Mouse (Mus musculus) colon, adult 2 months (tissue): ENCODE data around the gene Endog. TPM values are rescaled to one million over a fixed set of nuclear protein-coding genes. Genes with fewer than 3 reads are reported as not detected.

Experiments used
- polyA plus RNA-seq: library from polyadenylated mRNA; depleted of rRNA; stranded (reverse); fragments of >200 nt; gene quantifications from 2 replicates; pipeline ENCODE4 v1.2.3, GENCODE M21; 2012; rRNA removed

Gene Endog
- polyA plus RNA-seq, result 83.8 and 112 TPM in 2 replicates

DNA sequence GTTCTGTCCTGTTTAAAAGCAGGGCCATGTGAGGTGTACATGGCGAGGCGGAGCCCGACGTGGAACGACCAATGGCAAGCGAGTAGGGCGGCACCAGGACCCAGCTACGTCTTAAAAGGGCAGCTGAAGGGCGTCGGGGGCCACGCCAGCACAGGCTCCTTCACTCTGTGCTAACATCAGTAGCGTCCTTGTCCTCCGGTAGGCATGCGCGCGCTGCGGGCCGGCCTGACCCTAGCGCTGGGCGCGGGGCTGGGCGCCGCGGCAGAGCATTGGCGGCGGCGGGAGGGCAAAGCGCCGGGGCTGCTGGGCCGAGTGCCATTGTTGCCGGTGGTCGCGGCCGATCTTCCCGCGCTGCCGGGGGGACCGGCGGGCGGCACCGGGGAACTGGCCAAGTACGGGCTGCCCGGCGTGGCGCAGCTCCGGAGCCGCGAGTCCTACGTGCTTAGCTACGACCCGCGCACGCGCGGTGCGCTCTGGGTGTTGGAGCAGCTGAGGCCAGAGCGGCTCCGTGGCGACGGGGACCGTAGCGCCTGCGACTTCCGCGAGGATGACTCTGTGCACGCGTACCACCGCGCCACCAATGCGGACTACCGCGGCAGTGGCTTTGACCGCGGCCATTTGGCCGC is at the start of gene Endog:
Gene Endog (plus strand): TSS at position 123 of the 626 bp plus-strand sequence.

DNA sequence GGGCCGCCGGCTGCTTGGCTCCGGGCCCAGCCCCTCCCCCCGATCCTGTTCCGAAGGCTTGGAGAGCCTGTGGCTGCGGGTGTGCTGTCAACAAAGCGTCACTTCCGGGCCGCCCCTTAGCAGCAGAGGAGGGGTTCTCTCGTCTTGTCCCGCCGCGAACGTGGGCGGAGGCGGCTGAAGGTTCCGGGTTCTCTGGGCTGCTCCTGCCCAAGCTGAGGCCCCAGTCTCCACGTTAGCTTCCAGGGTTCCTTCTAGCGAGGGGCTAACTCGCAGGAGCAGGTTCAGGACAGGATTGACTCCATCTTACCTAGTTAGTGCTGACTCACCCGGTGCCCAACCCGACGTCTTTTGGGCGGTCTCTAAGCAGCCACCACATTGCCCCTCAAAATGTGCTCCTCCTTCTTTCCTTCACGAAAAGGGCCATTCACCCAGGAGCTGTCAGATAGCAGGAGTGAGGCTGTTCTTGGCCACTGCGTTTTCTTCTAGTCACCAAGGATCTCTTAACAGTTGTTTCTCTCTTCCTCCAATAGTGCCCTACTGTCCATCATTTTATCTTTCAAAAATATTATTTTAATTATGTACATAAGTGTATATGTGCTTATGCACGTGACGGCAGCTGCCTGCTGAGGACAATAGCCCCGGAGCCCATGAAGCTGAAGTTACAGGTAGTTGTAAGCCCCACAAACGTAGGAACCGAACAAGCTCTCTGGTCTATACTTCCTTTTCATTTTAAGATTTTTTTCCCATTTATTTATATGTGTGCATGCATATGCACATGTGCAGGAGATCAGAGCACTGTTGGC is 46.6 kb upstream of the Endog start, which contains the start of gene Zer1:
Gene Zer1 (minus strand): TSS at position 114 of the 803 bp plus-strand sequence.

GRCm38 (mm10) chr2:30133613-30134377 is 37.5 kb upstream of the Endog start, which contains the start of gene Tbc1d13:
TSS of gene Tbc1d13 (plus strand) at chr2:30133746.

GRCm38 (mm10) chr2:30177700-30178675 is 6.7 kb downstream of the Endog start, which contains the start of gene Spout1:
TSS of gene Spout1 (minus strand) at chr2:30178459.

GRCm38 (mm10) chr2:30205629-30206357 is 34.5 kb downstream of the Endog start, which contains the start of gene Kyat1:
TSS of gene Kyat1 (minus strand) at chr2:30205847.

Other genes starting within 250 kb of the Endog start
- 8.3 and 9.2 TPM in 2 replicates for gene Gle1, start 236.1 kb upstream of the Endog start, polyA plus RNA-seq
- 160 and 186 TPM in 2 replicates for gene Sptan1, start 205.9 kb upstream of the Endog start, polyA plus RNA-seq
- 18.5 and 22.8 TPM in 2 replicates for gene Wdr34, start 122.6 kb upstream of the Endog start, polyA plus RNA-seq
- gene Set, start 114.1 kb upstream of the Endog start, polyA plus RNA-seq, result 46.7 and 50.3 TPM in 2 replicates
- gene Pkn3, start 93.8 kb upstream of the Endog start, polyA plus RNA-seq, result 14.7 and 16.2 TPM in 2 replicates
- gene Zdhhc12, start 77.8 kb upstream of the Endog start, polyA plus RNA-seq, result 85.4 and 112 TPM in 2 replicates
- gene Zer1, start 46.9 kb upstream of the Endog start, polyA plus RNA-seq, result 45.7 and 48.3 TPM in 2 replicates
- 75.8 and 91.2 TPM in 2 replicates for gene Tbc1d13, start 37.7 kb upstream of the Endog start, polyA plus RNA-seq
- gene Spout1, start 7.0 kb downstream of the Endog start, polyA plus RNA-seq, result 25.0 and 27.7 TPM in 2 replicates
- gene Kyat1, start 34.4 kb downstream of the Endog start, polyA plus RNA-seq, result 48.9 and 55.1 TPM in 2 replicates
- gene Lrrc8a, start 66.2 kb downstream of the Endog start, polyA plus RNA-seq, result 38.6 and 42.1 TPM in 2 replicates
- 11.1 and 11.5 TPM in 2 replicates for gene Gm28035, start 69.1 kb downstream of the Endog start, polyA plus RNA-seq
- gene Phyhd1, start 94.7 kb downstream of the Endog start, polyA plus RNA-seq, result 6.3 and 8.7 TPM in 2 replicates
- gene Gm28038, start 109.5 kb downstream of the Endog start, polyA plus RNA-seq, result not detected in 2 replicates
- gene Dolk, start 114.8 kb downstream of the Endog start, polyA plus RNA-seq, result 15.6 and 20.9 TPM in 2 replicates
- gene Nup188, start 114.9 kb downstream of the Endog start, polyA plus RNA-seq, result 28.8 and 31.0 TPM in 2 replicates
- gene Sh3glb2, start 187.8 kb downstream of the Endog start, polyA plus RNA-seq, result 246 and 269 TPM in 2 replicates
- 34.0 and 36.3 TPM in 2 replicates for gene Miga2, start 192.7 kb downstream of the Endog start, polyA plus RNA-seq
- gene Dolpp1, start 220.8 kb downstream of the Endog start, polyA plus RNA-seq, result 97.8 and 171 TPM in 2 replicates
- gene Crat, start 244.3 kb downstream of the Endog start, polyA plus RNA-seq, result 87.6 and 104 TPM in 2 replicates
- 118 and 128 TPM in 2 replicates for gene Ptpa, start 244.5 kb downstream of the Endog start, polyA plus RNA-seq